Mouse (Mus musculus): ENCODE data around the gene Map4k2. TPM values are rescaled to one million over a fixed set of nuclear protein-coding genes. Genes with fewer than 3 reads are reported as not detected.

Map4k2 gene
- total and polyA plus RNA-seq, 2 experiments from 2014 or later, result 18.6 to 102 TPM

- peak overlapping the region; percentile 65 for H3K4me3 ChIP-seq (ENCODE audit: low read length)
- no peak for DNase-seq (ENCODE audit: low spot score)
- 0 out of 2 replicates have a peak, but pooled peaks cover 7% of the 10 kb centered on the region for H3K36me3 ChIP-seq (ENCODE audit: insufficient read depth, low read length)
- H3K4me1 ChIP-seq (ENCODE audit: insufficient read depth, low read length), result peaks cover 4% of the 10 kb centered on the region; the same call in 1 of the 2 replicates
- ATAC-seq, result no peak
- H3K4me2 ChIP-seq (ENCODE audit: low read depth, low read length), result peak overlapping the region; percentile 100
- H3K27me3 ChIP-seq (ENCODE audit: insufficient read depth, low read length), result no peaks in the 10 kb centered on the region
- peak overlapping the region; percentile 54; the same call in 1 of the 2 replicates for H3K9ac ChIP-seq (replicated peaks; ENCODE audit: low read length)
- H3K27ac ChIP-seq, result no peak overlapping the region
- 20% methylated on average over 9 of the region's 9 CpGs for WGBS
- TF ChIP-seq CTCF (IDR thresholded peaks at IDR 0.05; ENCODE audit: low read depth), result no peak
- no peaks in the 10 kb centered on the region for H3K9me3 ChIP-seq (ENCODE audit: low read length)
Observed at GRCm38 (mm10) chr19:6401951-6402350, 61.0 kb downstream of the Map4k2 start.

DNA sequence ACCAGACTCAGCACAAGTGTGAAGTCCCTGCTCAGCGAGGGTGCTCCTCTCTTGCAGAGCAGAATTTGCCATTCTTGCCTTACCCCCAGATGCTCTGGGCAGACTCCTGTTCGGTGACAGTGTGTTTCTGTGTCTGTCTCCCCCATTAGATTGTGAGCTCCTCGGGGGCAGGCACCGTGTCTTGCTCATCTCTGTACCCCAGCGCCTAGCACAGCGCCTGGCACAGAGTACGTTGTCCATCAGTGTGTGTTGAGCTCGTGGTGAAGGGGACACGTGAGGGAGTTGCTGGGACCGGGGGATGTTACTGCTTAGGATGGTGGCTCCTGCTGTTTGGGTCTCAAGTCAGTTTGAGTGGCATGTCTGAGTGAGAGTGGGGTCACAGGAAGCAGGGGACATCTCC lies 62.9 kb downstream of the Map4k2 start:
- ATAC-seq (no peak), DNase-seq (ENCODE audit: low spot score) (no peak)
- H3K9ac ChIP-seq (replicated peaks; ENCODE audit: low read length), result no peak overlapping the region
- no peak for TF ChIP-seq CTCF (IDR thresholded peaks at IDR 0.05; ENCODE audit: low read depth)
- no peak overlapping the region for H3K27ac ChIP-seq
- no peaks in the 10 kb centered on the region for H3K9me3 ChIP-seq (ENCODE audit: low read length)
- peaks cover 4% of the 10 kb centered on the region; the same call in 1 of the 2 replicates for H3K4me1 ChIP-seq (ENCODE audit: insufficient read depth, low read length)
- H3K36me3 ChIP-seq (ENCODE audit: insufficient read depth, low read length), result 0 out of 2 replicates have a peak, but pooled peaks cover 7% of the 10 kb centered on the region
- H3K4me2 ChIP-seq (ENCODE audit: low read depth, low read length), result no peak overlapping the region
- WGBS, result 73% methylated on average over 10 of the region's 10 CpGs
- no peaks in the 10 kb centered on the region for H3K27me3 ChIP-seq (ENCODE audit: insufficient read depth, low read length)
- no peak overlapping the region for H3K4me3 ChIP-seq (ENCODE audit: low read length)

Small RNAs within 50 kb of the gene (microRNA-seq; reads per million reads assigned to microRNA genes)
- 0 to 1.4 reads per million in 2 experiments for gene Mir6989

Other genes starting within 250 kb of the Map4k2 start
- gene AC131692.1, start 246.7 kb upstream of the Map4k2 start, total RNA-seq (2014; rRNA removed), result not detected in 2 replicates
- gene AC131692.1, start 246.7 kb upstream of the Map4k2 start, polyA plus RNA-seq (2015; fragmentation: Nextera tagmentation; extraction: Ambion mirVana), result not detected in 2 replicates
- 0.40 and 0.89 TPM in 2 replicates for gene Naaladl1, start 235.4 kb upstream of the Map4k2 start, total RNA-seq (2014; rRNA removed)
- gene Naaladl1, start 235.4 kb upstream of the Map4k2 start, polyA plus RNA-seq (2015; fragmentation: Nextera tagmentation; extraction: Ambion mirVana), result 0.36 and 0.43 TPM in 2 replicates
- gene Sac3d1, start 222.5 kb upstream of the Map4k2 start, total RNA-seq (2014; rRNA removed), result 91.0 and 91.5 TPM in 2 replicates
- 50.5 and 51.9 TPM in 2 replicates for gene Sac3d1, start 222.5 kb upstream of the Map4k2 start, polyA plus RNA-seq (2015; fragmentation: Nextera tagmentation; extraction: Ambion mirVana)
- 71.4 and 84.4 TPM in 2 replicates for gene Snx15, start 212.8 kb upstream of the Map4k2 start, total RNA-seq (2014; rRNA removed)
- 60.9 and 62.7 TPM in 2 replicates for gene Snx15, start 212.8 kb upstream of the Map4k2 start, polyA plus RNA-seq (2015; fragmentation: Nextera tagmentation; extraction: Ambion mirVana)
- not detected in 2 replicates for gene Batf2, start 200.2 kb upstream of the Map4k2 start, total RNA-seq (2014; rRNA removed)
- 0.21 and 0.23 TPM in 2 replicates for gene Batf2, start 200.2 kb upstream of the Map4k2 start, polyA plus RNA-seq (2015; fragmentation: Nextera tagmentation; extraction: Ambion mirVana)
- gene Arl2, start 199.6 kb upstream of the Map4k2 start, total RNA-seq (2014; rRNA removed), result 112 and 123 TPM in 2 replicates
- 151 and 155 TPM in 2 replicates for gene Arl2, start 199.6 kb upstream of the Map4k2 start, polyA plus RNA-seq (2015; fragmentation: Nextera tagmentation; extraction: Ambion mirVana)
- gene Majin, start 156.7 kb upstream of the Map4k2 start, total RNA-seq (2014; rRNA removed), result not detected in 2 replicates
- 0.24 TPM in 1 of 2 replicates, not detected in the other for gene Majin, start 156.7 kb upstream of the Map4k2 start, polyA plus RNA-seq (2015; fragmentation: Nextera tagmentation; extraction: Ambion mirVana)
- gene Gpha2, start 114.8 kb upstream of the Map4k2 start, total RNA-seq (2014; rRNA removed), result not detected in 2 replicates
- 0.39 and 0.60 TPM in 2 replicates for gene Gpha2, start 114.8 kb upstream of the Map4k2 start, polyA plus RNA-seq (2015; fragmentation: Nextera tagmentation; extraction: Ambion mirVana)
- 272 and 321 TPM in 2 replicates for gene Ppp2r5b, start 105.3 kb upstream of the Map4k2 start, total RNA-seq (2014; rRNA removed)
- gene Ppp2r5b, start 105.3 kb upstream of the Map4k2 start, polyA plus RNA-seq (2015; fragmentation: Nextera tagmentation; extraction: Ambion mirVana), result 149 and 160 TPM in 2 replicates
- 38.7 and 43.4 TPM in 2 replicates for gene Atg2a, start 99.5 kb upstream of the Map4k2 start, total RNA-seq (2014; rRNA removed)
- gene Atg2a, start 99.5 kb upstream of the Map4k2 start, polyA plus RNA-seq (2015; fragmentation: Nextera tagmentation; extraction: Ambion mirVana), result 7.6 and 8.9 TPM in 2 replicates
- gene Ehd1, start 64.4 kb upstream of the Map4k2 start, total RNA-seq (2014; rRNA removed), result 127 and 135 TPM in 2 replicates
- gene Ehd1, start 64.4 kb upstream of the Map4k2 start, polyA plus RNA-seq (2015; fragmentation: Nextera tagmentation; extraction: Ambion mirVana), result 76.5 and 77.5 TPM in 2 replicates
- 3.1 and 6.0 TPM in 2 replicates for gene Cdc42bpg, start 34.7 kb upstream of the Map4k2 start, total RNA-seq (2014; rRNA removed)
- gene Cdc42bpg, start 34.7 kb upstream of the Map4k2 start, polyA plus RNA-seq (2015; fragmentation: Nextera tagmentation; extraction: Ambion mirVana), result 0.29 and 0.33 TPM in 2 replicates
- 69.6 and 93.4 TPM in 2 replicates for gene Men1, start 6.2 kb upstream of the Map4k2 start, total RNA-seq (2014; rRNA removed)
- gene Men1, start 6.2 kb upstream of the Map4k2 start, polyA plus RNA-seq (2015; fragmentation: Nextera tagmentation; extraction: Ambion mirVana), result 57.8 and 59.5 TPM in 2 replicates
- 89.0 and 89.4 TPM in 2 replicates for gene Sf1, start 22.6 kb downstream of the Map4k2 start, total RNA-seq (2014; rRNA removed)
- 80.2 and 84.9 TPM in 2 replicates for gene Sf1, start 22.6 kb downstream of the Map4k2 start, polyA plus RNA-seq (2015; fragmentation: Nextera tagmentation; extraction: Ambion mirVana)
- 11.9 and 18.3 TPM in 2 replicates for gene Pygm, start 43.3 kb downstream of the Map4k2 start, total RNA-seq (2014; rRNA removed)
- gene Pygm, start 43.3 kb downstream of the Map4k2 start, polyA plus RNA-seq (2015; fragmentation: Nextera tagmentation; extraction: Ambion mirVana), result 10.4 and 12.6 TPM in 2 replicates
- gene Rasgrp2, start 58.2 kb downstream of the Map4k2 start, total RNA-seq (2014; rRNA removed), result 250 and 283 TPM in 2 replicates
- gene Rasgrp2, start 58.2 kb downstream of the Map4k2 start, polyA plus RNA-seq (2015; fragmentation: Nextera tagmentation; extraction: Ambion mirVana), result 230 and 252 TPM in 2 replicates
- 355 and 426 TPM in 2 replicates for gene Nrxn2, start 77.6 kb downstream of the Map4k2 start, total RNA-seq (2014; rRNA removed)
- gene Nrxn2, start 77.6 kb downstream of the Map4k2 start, polyA plus RNA-seq (2015; fragmentation: Nextera tagmentation; extraction: Ambion mirVana), result 54.4 and 60.4 TPM in 2 replicates
- 0.21 and 1.2 TPM in 2 replicates for gene Slc22a12, start 201.9 kb downstream of the Map4k2 start, total RNA-seq (2014; rRNA removed)
- gene Slc22a12, start 201.9 kb downstream of the Map4k2 start, polyA plus RNA-seq (2015; fragmentation: Nextera tagmentation; extraction: Ambion mirVana), result 0.28 and 0.35 TPM in 2 replicates